Mouse (Mus musculus): Measurements from ENCODE around the gene Mllt3. TPM values are rescaled to one million over a fixed set of nuclear protein-coding genes. Genes with fewer than 3 reads are reported as not detected.

The Mllt3 gene
- total and polyA plus RNA-seq, 3 experiments: 15.4 to 75.3 TPM; not detected in 1

DNA sequence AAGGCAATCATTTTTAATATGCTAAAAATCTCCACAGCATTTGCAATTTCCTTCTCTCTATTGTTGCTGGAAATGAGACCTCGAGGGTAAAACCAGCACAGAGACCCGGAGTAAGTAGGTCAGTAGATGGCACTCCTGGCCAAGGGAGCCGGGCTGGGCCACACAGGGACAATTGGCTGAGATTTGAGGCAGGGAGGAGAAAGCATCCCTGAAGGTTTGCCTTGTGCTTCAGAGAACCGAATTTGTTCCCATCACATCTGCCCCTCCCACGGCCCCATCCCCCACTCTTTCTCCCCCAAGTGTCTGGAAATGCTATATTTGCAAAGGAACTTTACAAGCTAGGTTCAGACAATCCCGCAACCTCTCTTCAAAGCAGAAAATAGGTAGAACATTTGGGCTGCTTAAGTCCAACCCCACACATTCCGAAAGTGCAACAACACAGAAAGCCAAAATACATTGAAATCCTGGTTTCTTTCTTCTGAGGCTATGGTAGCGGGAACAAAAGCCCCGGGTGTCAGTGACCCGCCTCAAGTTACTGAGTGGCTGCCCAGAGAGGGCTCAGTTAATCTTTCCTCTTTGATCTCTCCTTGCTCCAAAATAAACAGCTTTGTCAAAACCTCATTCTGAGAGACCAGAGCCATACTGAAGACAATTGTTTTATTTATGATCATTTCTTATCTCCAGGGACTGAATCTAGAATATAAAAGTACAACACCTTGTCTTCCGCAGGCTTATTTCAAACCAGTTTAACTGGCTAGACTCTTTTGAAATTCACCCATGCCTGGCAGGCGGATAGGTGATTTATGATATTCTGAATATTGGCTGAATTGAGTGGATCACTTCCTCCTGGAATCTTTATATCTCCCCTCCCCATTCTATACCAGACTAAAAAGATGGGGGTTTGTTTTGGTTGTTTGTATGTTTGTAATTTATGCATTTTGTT is 247.8 kb downstream of the Mllt3 start:
- no peaks in the 10 kb centered on the region for H3K27me3 ChIP-seq (ENCODE audit: control insufficient read depth in 1 of 2, insufficient read depth in 2 of 2, low read length in 2 of 2)
- H3K4me3 ChIP-seq (ENCODE audit: control insufficient read depth in 1 of 2, insufficient read depth in 1 of 2, low read depth in 2 of 2, low read length in 2 of 2): no peak overlapping the region
- H3K36me3 ChIP-seq (ENCODE audit: control insufficient read depth in 1 of 2, insufficient read depth in 2 of 2, low read length in 2 of 2): peaks cover 0 to 9% of the 10 kb centered on the region in 2 experiments; a peak in 2 of 4 replicates
- no peaks in the 10 kb centered on the region for H3K79me2 ChIP-seq (ENCODE audit: control insufficient read depth, insufficient read depth, low read length, poor library complexity)
- H3K27ac ChIP-seq (ENCODE audit: control insufficient read depth, low read depth, low read length): no peak overlapping the region
- DNase-seq (ENCODE audit: low read depth, low spot score): no peak
- H3K4me1 ChIP-seq (ENCODE audit: control insufficient read depth in 1 of 2, insufficient read depth in 2 of 2, low read length in 2 of 2): no peaks in the 10 kb centered on the region
- H3K9ac ChIP-seq (ENCODE audit: control insufficient read depth, low read depth, low read length, poor library complexity, severe bottlenecking): no peak overlapping the region
- no peak for TF ChIP-seq ZC3H11A (IDR thresholded peaks at IDR 0.05; ENCODE audit: low read depth, low read length)
- peak in 2 of 3 experiments; percentile 30 to 37; a peak in 2 of 6 replicates for TF ChIP-seq CTCF (IDR thresholded peaks at IDR 0.05 in 2 of 3, conservative IDR thresholded peaks at IDR 0.05 in 1 of 3; ENCODE audit: control insufficient read depth in 1 of 3, insufficient read depth in 1 of 3, low read depth in 2 of 3, low read length in 3 of 3, poor library complexity in 1 of 3, severe bottlenecking in 1 of 3)
- TF ChIP-seq RAD21 (IDR thresholded peaks at IDR 0.05; ENCODE audit: low read depth, low read length): peak; percentile 37
- TF ChIP-seq MEF2A (IDR thresholded peaks at IDR 0.05; ENCODE audit: extremely low read depth, insufficient replicate concordance, low read depth, low read length, poor library complexity, severe bottlenecking): no peak
- peak; percentile 32; the same call in 1 of the 2 replicates for TF ChIP-seq SMC3 (IDR thresholded peaks at IDR 0.05; ENCODE audit: low read depth, low read length)
- H3K9me3 ChIP-seq (replicated peaks; ENCODE audit: insufficient read depth, low read length): no peaks in the 10 kb centered on the region

GRCm38 (mm10) chr4:87783809-87784208 is 249.4 kb downstream of the Mllt3 start:
- H3K9ac ChIP-seq (ENCODE audit: control insufficient read depth, low read depth, low read length, poor library complexity, severe bottlenecking): no peak overlapping the region
- no peaks in the 10 kb centered on the region for H3K79me2 ChIP-seq (ENCODE audit: control insufficient read depth, insufficient read depth, low read length, poor library complexity)
- TF ChIP-seq RAD21 (IDR thresholded peaks at IDR 0.05; ENCODE audit: low read depth, low read length) (no peak), ELF1 (IDR thresholded peaks at IDR 0.05; ENCODE audit: low read depth, low read length) (no peak), MAX (IDR thresholded peaks at IDR 0.05; ENCODE audit: low read length) (no peak), ETS1 (IDR thresholded peaks at IDR 0.05; ENCODE audit: low read depth, low read length) (no peak)
- no peaks in the 10 kb centered on the region for H3K9me3 ChIP-seq (replicated peaks; ENCODE audit: insufficient read depth, low read length)
- H3K4me3 ChIP-seq (ENCODE audit: control insufficient read depth in 1 of 2, insufficient read depth in 1 of 2, low read depth in 2 of 2, low read length in 2 of 2): no peak overlapping the region
- H3K4me1 ChIP-seq (ENCODE audit: control insufficient read depth in 1 of 2, insufficient read depth in 2 of 2, low read length in 2 of 2): no peaks in the 10 kb centered on the region
- peaks cover 0 to 9% of the 10 kb centered on the region in 2 experiments; a peak in 2 of 4 replicates for H3K36me3 ChIP-seq (ENCODE audit: control insufficient read depth in 1 of 2, insufficient read depth in 2 of 2, low read length in 2 of 2)
- no peaks in the 10 kb centered on the region for H3K27me3 ChIP-seq (ENCODE audit: control insufficient read depth in 1 of 2, insufficient read depth in 2 of 2, low read length in 2 of 2)
- no peak for DNase-seq (ENCODE audit: low read depth, low spot score)
- no peak overlapping the region for H3K27ac ChIP-seq (ENCODE audit: control insufficient read depth, low read depth, low read length)

GRCm38 (mm10) chr4:87781971-87782370 is 251.2 kb downstream of the Mllt3 start:
- no peak overlapping the region for H3K27ac ChIP-seq (ENCODE audit: control insufficient read depth, low read depth, low read length)
- TF ChIP-seq BHLHE40 (IDR thresholded peaks at IDR 0.05; ENCODE audit: borderline replicate concordance, low read depth, low read length) (no peak), TCF12 (IDR thresholded peaks at IDR 0.05; ENCODE audit: low read depth, low read length) (no peak), ETS1 (IDR thresholded peaks at IDR 0.05; ENCODE audit: low read depth, low read length) (no peak), USF2 (IDR thresholded peaks at IDR 0.05; ENCODE audit: borderline replicate concordance in 1 of 2, insufficient read depth in 1 of 2, low read depth in 1 of 2, low read length in 2 of 2) (no peak), TBP (IDR thresholded peaks at IDR 0.05; ENCODE audit: low read depth, low read length) (no peak), CHD1 (IDR thresholded peaks at IDR 0.05; ENCODE audit: low read depth, low read length) (no peak), MYB (IDR thresholded peaks at IDR 0.05; ENCODE audit: low read depth, low read length) (no peak)
- no peak for DNase-seq (ENCODE audit: low read depth, low spot score)
- no peak overlapping the region for H3K4me3 ChIP-seq (ENCODE audit: control insufficient read depth in 1 of 2, insufficient read depth in 1 of 2, low read depth in 2 of 2, low read length in 2 of 2)
- no peaks in the 10 kb centered on the region for H3K79me2 ChIP-seq (ENCODE audit: control insufficient read depth, insufficient read depth, low read length, poor library complexity)
- peaks cover 0 to 4% of the 10 kb centered on the region in 2 experiments; a peak in 2 of 4 replicates for H3K36me3 ChIP-seq (ENCODE audit: control insufficient read depth in 1 of 2, insufficient read depth in 2 of 2, low read length in 2 of 2)
- no peaks in the 10 kb centered on the region for H3K9me3 ChIP-seq (replicated peaks; ENCODE audit: insufficient read depth, low read length)
- H3K9ac ChIP-seq (ENCODE audit: control insufficient read depth, low read depth, low read length, poor library complexity, severe bottlenecking): no peak overlapping the region
- H3K4me1 ChIP-seq (ENCODE audit: control insufficient read depth in 1 of 2, insufficient read depth in 2 of 2, low read length in 2 of 2): no peaks in the 10 kb centered on the region
- H3K27me3 ChIP-seq (ENCODE audit: control insufficient read depth in 1 of 2, insufficient read depth in 2 of 2, low read length in 2 of 2): no peaks in the 10 kb centered on the region

Data from MEL (cell line).